Mouse (Mus musculus) cerebellum, adult 18-20 months (tissue): ENCODE measurements around the gene Ass1.
"Not testable (repeated sequence)": the region's sequence is repeated elsewhere in the genome, so short reads cannot be mapped to it uniquely, and the experiment has no call there.

ENCODE experiments used
- DNase-seq, 2 experiments: peaks; one replicate each; pipeline ENCODE4 v3.0.0; 2021

Gene Ass1

DNA sequence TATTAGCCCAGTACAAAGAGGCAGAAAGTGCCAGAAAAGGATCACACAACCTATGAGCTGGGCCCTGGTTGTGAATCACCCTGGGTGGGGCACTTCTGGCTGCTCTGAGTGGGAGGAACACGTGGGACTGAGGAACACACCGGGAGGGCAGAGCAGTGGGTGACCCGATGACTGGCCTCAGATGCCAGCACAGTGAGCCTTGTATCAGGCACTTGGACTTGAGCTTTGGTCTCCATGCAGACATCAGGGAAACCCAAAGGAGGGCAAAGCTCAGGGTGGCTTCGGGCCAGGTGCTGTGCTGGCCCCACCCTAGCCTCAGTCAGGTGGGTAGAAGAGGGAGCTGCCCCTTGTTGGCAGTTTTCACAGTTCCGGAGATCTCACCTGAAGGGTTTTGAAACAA is 71.6 kb downstream of the Ass1 start:
- DNase-seq, result no peak

GRCm38 (mm10) chr2:31547726-31548125 is 77.7 kb downstream of the Ass1 start:
- no peak for DNase-seq

GRCm38 (mm10) chr2:31550503-31550902 is 80.5 kb downstream of the Ass1 start:
- no peak for DNase-seq

- DNase-seq, result not testable (repeated sequence)
Measured at GRCm38 (mm10) chr2:31551351-31551750, 81.3 kb downstream of the Ass1 start.

DNA sequence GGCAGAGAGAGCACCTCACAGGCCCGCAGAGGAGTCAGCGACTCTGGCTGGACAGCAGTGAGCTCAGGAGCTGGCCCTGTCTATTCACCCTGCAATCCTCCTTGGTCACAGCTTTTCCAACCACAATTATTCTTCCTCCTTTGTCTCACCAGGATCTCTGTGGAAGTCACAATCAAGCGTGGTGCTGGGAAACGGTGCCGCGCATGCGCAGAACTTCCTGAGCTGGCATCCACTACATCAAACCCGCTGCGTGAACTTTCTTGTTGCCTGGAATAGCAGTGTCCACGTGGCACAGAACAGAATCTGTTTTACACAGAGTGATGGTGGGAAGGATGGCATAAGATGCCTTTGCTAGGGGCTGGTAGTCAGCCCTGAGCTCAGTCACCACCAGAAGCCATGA is 82.0 kb downstream of the Ass1 start:
- DNase-seq, result no peak

GRCm38 (mm10) chr2:31554619-31555018 is 84.6 kb downstream of the Ass1 start:
- DNase-seq, result no peak
